Mouse (Mus musculus): ENCODE data around the gene Tcf20. TPM values are rescaled to one million over a fixed set of nuclear protein-coding genes. Genes with fewer than 3 reads are reported as not detected.

The Tcf20 gene
- polyA plus RNA-seq (2016; fragmentation: Nextera tagmentation; extraction: Ambion mirVana): 14.7 and 14.9 TPM in 2 replicates

- Histone ChIP-seq H3K9ac (peak within 1 kb of the TSS; percentile 54), H3K9me3 (no peaks in the 10 kb centered on the region), H3K4me2 (peak within 1 kb of the TSS; percentile 70), H3K27me3 (peaks cover 38% of the 10 kb centered on the region), H3K36me3 (replicated peaks) (no peaks in the 10 kb centered on the region), H3K4me3 (replicated peaks) (peak within 1 kb of the TSS; percentile 42), H3K4me1 (peaks cover 84% of the 10 kb centered on the region), H3K27ac (peak within 1 kb of the TSS; percentile 56; the same call in 1 of the 2 replicates)
- ATAC-seq (ENCODE audit: low FRiP score): peak; percentile 85
- under 1% methylated on average over 20 of the region's 20 CpGs for WGBS
These were observed at the start of gene Tcf20 for GRCm38 (mm10) chr15:82987732-82988112. Gene Tcf20, minus strand, starts transcription at chr15:82987872.

DNA sequence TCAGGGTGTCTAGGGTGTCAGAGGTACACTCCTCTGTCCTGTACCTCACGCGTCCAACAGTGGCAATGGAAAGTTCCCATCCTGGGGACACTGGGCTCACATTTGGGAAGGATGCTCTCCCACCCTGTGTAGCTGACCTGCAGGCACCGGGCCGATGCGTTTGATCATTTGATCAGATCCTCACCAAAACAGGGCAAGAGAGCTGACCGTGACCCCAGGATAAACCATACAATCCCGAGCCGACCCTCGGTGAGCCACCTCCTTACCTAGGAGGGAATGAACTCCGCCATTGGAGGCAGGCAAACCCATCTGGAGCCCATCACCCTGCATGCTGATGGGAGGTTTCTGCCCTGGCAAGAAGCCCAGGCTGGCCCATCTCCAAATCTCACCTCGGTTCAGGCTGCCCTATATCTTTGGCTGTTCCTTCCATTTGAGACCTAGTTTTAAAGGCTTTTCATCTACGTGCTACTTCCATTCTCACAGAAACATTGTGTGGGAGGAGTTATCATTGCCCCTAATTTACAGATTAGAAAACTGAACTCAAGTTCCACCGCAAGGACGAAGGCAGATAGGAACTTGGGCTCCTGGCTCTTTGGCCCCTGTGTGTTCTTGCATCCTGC, 49.3 kb upstream of the Tcf20 start:
- no peak overlapping the region for H3K4me2 ChIP-seq
- H3K27me3 ChIP-seq: peaks cover 58% of the 10 kb centered on the region
- H3K9me3 ChIP-seq: no peaks in the 10 kb centered on the region

GRCm38 (mm10) chr15:83036089-83036488, 48.4 kb upstream of the Tcf20 start:
- Histone ChIP-seq H3K27me3 (peaks cover 63% of the 10 kb centered on the region), H3K4me3 (replicated peaks) (no peak overlapping the region), H3K9ac (no peak overlapping the region), H3K36me3 (replicated peaks) (no peaks in the 10 kb centered on the region), H3K27ac (no peak overlapping the region), H3K4me1 (peaks cover 50% of the 10 kb centered on the region), H3K4me2 (no peak overlapping the region), H3K9me3 (no peaks in the 10 kb centered on the region)
- WGBS: 61% methylated on average over 7 of the region's 7 CpGs
- ATAC-seq (ENCODE audit: low FRiP score): no peak

More for the DNA sequence above, 49.3 kb upstream of the Tcf20 start:
- no peaks in the 10 kb centered on the region for H3K36me3 ChIP-seq (replicated peaks)
- H3K4me1 ChIP-seq: peaks cover 50% of the 10 kb centered on the region
- 79% methylated on average over 14 of the region's 14 CpGs for WGBS
- H3K27ac ChIP-seq: peak overlapping the region; percentile 60; the same call in 1 of the 2 replicates
- H3K4me3 ChIP-seq (replicated peaks): no peak overlapping the region
- ATAC-seq (ENCODE audit: low FRiP score): no peak
- no peak overlapping the region for H3K9ac ChIP-seq

DNA sequence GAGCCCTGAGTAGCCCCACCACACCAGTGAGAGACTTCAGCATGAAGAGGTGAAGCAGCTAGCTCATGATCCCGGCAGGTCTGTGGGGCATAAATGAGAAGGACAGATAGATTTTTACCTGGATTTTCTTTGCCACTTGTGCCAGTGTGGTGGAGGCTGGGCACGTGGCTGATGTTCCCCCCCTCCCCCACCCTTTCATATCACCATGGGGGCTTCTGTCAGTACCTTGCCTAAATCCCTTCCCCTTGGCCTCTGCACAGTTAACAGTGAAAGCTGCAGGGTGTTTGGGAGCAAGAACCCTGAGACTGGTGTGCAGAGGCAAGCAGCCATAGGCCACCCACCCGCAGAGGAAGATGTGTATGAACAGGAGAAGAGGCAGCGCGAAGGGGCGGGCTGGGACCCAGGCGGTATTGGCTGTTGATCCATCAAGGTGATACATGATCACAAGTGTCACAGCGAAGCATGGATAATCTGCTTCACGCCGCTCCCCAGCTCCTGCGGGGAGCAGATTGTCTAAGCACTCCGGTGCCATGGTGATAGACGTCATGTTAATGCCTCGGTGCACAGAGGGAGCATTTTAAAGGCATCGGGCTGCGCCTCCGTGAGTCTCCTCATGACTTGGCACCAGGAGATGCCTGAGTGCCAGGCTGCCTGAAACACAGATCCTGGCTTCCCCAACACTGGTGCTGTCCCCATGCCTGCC, 46.8 kb upstream of the Tcf20 start:
- ATAC-seq (ENCODE audit: low FRiP score): peak; percentile 54; the same call in 1 of the 2 replicates
- Histone ChIP-seq H3K4me2 (peak overlapping the region; percentile 44), H3K9me3 (no peaks in the 10 kb centered on the region), H3K4me3 (replicated peaks) (no peak overlapping the region), H3K4me1 (peaks cover 53% of the 10 kb centered on the region), H3K27ac (peak overlapping the region; percentile 22), H3K36me3 (replicated peaks) (no peaks in the 10 kb centered on the region), H3K27me3 (peaks cover 63% of the 10 kb centered on the region), H3K9ac (peak overlapping the region; percentile 2; the same call in 1 of the 2 replicates)
- 6% methylated on average over 17 of the region's 17 CpGs for WGBS

DNA sequence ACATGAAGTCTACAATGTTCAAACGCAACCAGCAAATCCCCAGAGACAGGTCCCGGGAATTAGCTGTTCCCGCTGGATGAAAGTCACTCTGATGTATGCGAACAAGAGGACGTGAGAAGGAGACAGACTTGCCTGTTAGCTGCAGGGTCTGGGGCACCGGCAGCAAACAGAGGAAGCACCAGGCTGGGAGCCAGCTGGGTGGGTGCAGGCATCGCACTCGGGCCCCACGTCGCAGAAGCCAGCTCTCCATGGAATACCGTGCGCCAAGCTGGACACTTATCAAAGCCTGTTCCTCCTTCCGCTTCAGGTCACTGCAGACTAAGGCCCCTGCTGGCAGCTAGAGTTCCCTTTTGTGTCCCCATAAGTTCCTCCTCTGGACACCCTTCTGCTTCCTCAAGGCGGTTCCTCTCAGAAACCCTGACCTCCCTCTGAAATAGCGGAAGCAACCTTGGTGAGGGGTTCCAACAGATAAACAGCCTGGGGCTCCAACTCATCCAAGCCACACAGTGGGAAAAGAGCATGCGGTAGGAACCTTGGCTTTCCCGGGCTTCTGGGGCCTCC, 45.4 kb upstream of the Tcf20 start, which contains the start of gene Nfam1:
Nfam1 (minus strand) TSS at position 326 of the 561 bp plus-strand sequence.
- ATAC-seq (ENCODE audit: low FRiP score): no peak
- Histone ChIP-seq H3K27me3 (peaks cover 60% of the 10 kb centered on the region), H3K4me2 (peak within 1 kb of the TSS; percentile 44), H3K9me3 (no peaks in the 10 kb centered on the region), H3K4me1 (peaks cover 47% of the 10 kb centered on the region), H3K27ac (0 out of 2 replicates have a peak within 1 kb of the TSS, but pooled peaks have one; percentile 22), H3K9ac (no peak within 1 kb of the TSS), H3K36me3 (replicated peaks) (no peaks in the 10 kb centered on the region), H3K4me3 (replicated peaks) (no peak within 1 kb of the TSS)
- 30% methylated on average over 17 of the region's 17 CpGs for WGBS

DNA sequence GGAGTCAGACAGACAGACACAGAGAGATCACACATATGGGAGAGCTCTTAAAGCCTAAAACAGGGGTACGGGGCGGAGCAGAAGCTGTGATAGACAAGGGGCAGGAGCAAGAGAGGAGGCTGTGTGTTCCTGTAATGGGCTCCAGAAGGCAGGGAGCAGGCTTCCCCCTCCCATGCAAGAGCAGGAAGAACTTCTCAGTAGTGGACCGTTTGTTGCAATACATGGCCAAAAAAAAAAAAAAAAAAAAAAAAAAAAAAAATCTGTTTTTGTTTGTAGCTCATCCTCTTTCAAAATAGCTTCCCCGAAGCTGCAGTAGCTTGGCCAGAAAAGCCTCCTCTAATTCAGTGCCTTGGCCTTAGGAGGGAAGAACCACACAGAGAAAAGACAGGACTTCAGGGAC, 43.2 kb upstream of the Tcf20 start:
- no peak overlapping the region for H3K4me3 ChIP-seq (replicated peaks)
- no peaks in the 10 kb centered on the region for H3K36me3 ChIP-seq (replicated peaks)
- H3K27me3 ChIP-seq: peaks cover 70% of the 10 kb centered on the region
- 57% methylated on average over 4 of the region's 4 CpGs for WGBS
- H3K4me2 ChIP-seq: no peak overlapping the region
- ATAC-seq (ENCODE audit: low FRiP score): no peak
- peak overlapping the region; percentile 22; the same call in 1 of the 2 replicates for H3K27ac ChIP-seq
- no peak overlapping the region for H3K9ac ChIP-seq
- H3K4me1 ChIP-seq: peaks cover 54% of the 10 kb centered on the region
- no peaks in the 10 kb centered on the region for H3K9me3 ChIP-seq

GRCm38 (mm10) chr15:83029725-83030718, 42.4 kb upstream of the Tcf20 start:
- ATAC-seq (ENCODE audit: low FRiP score): no peak
- peaks cover 71% of the 10 kb centered on the region for H3K27me3 ChIP-seq
- H3K9me3 ChIP-seq: no peaks in the 10 kb centered on the region
- no peak overlapping the region for H3K4me3 ChIP-seq (replicated peaks)
- H3K27ac ChIP-seq: peak overlapping the region; percentile 22
- H3K4me2 ChIP-seq: no peak overlapping the region
- no peaks in the 10 kb centered on the region for H3K36me3 ChIP-seq (replicated peaks)
- H3K4me1 ChIP-seq: peaks cover 61% of the 10 kb centered on the region
- 29% methylated on average over 11 of the region's 11 CpGs for WGBS
- H3K9ac ChIP-seq: peak overlapping the region; percentile 29; the same call in 1 of the 2 replicates

DNA sequence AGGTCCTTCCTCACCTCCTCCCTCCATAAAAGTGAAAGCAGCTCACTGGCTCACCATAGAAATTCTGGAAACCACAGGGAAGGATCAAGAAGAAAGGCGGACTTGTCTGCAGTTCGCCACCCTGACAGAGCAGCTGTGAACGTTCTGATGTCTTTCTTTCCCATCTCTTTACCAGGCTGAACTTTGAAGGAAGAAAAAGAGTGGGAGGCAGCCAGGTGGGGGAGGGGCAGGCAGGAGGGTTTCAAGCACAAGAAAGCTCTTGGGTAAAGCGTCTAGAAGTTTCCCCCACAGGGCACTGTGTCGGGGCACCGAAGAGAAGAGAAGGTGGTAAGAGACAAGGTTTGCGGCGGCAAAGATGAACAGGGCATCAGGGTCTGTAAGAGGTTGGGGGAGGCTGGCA, 38.5 kb upstream of the Tcf20 start:
- Histone ChIP-seq H3K9ac (peak overlapping the region; percentile 17; the same call in 1 of the 2 replicates), H3K27me3 (peaks cover 47% of the 10 kb centered on the region), H3K9me3 (no peaks in the 10 kb centered on the region), H3K36me3 (replicated peaks) (no peaks in the 10 kb centered on the region), H3K4me2 (no peak overlapping the region), H3K4me3 (replicated peaks) (no peak overlapping the region), H3K27ac (no peak overlapping the region), H3K4me1 (peaks cover 46% of the 10 kb centered on the region)
- ATAC-seq (ENCODE audit: low FRiP score): no peak
- WGBS: 60% methylated on average over 8 of the region's 8 CpGs

DNA sequence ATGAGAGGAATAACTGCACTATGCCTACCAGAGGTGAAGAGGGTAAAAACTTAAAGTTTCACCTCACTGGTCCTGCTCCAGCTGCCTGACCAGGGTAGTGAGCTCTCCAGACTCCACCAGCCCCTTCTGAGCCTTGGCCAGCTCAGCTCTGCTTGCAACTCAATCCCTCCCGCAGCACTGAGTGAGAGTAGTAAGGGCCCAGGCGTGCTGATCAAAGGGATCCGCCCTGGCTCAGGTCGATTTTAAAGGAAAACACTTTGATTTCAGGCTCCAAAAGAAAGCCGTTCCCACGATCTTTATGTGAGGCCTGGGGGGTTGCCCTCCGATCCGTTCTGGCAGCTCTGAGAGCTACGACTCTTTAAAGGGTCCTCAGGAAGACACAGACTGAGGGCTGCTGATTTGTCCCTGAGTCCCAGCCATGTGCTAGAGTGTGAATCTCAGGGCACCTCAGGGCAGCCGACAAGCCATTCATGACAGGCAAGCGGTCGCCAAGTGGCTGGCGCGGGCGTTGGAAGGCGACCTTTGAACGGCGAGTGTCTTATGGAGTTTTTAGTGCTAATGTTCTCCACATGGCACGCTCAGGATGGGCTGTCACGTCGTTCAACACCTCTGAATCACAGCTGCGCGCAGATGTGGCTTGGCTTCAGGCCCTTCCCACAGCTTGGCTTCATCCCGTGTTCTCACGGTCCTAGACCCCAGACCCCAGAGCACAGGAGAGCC, 37.5 kb upstream of the Tcf20 start:
- no peak overlapping the region for H3K4me3 ChIP-seq (replicated peaks)
- H3K4me2 ChIP-seq: no peak overlapping the region
- 27% methylated on average over 25 of the region's 25 CpGs for WGBS
- H3K4me1 ChIP-seq: peaks cover 40% of the 10 kb centered on the region
- no peaks in the 10 kb centered on the region for H3K9me3 ChIP-seq
- peaks cover 46% of the 10 kb centered on the region for H3K27me3 ChIP-seq
- H3K27ac ChIP-seq: no peak overlapping the region
- no peaks in the 10 kb centered on the region for H3K36me3 ChIP-seq (replicated peaks)
- no peak overlapping the region for H3K9ac ChIP-seq
- no peak for ATAC-seq (ENCODE audit: low FRiP score)

DNA sequence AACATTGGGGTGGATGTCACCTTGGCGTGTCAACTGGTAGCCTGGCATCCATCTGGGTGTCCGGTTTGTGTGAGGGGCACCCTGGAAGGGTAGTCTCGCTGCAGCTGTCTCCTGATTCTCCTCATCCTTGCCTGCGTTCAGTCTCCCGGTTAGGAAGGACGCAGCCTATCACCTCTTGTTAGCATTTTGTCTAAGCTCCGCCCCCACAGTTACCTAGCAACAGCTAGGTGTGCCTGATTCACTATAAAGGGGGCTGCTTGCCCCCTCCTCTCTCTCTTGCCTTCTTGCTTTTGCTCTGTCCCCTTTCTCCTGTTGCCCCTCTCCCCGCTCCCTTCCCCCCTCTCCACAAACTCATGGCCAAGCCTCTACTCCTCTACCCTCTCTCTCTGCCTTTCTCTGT, 35.3 kb upstream of the Tcf20 start:
- 26% methylated on average over 8 of the region's 8 CpGs for WGBS
- Histone ChIP-seq H3K36me3 (replicated peaks) (no peaks in the 10 kb centered on the region), H3K9me3 (no peaks in the 10 kb centered on the region), H3K27me3 (peaks cover 39% of the 10 kb centered on the region), H3K27ac (no peak overlapping the region), H3K9ac (no peak overlapping the region), H3K4me3 (replicated peaks) (no peak overlapping the region), H3K4me2 (no peak overlapping the region), H3K4me1 (peaks cover 38% of the 10 kb centered on the region)
- no peak for ATAC-seq (ENCODE audit: low FRiP score)

DNA sequence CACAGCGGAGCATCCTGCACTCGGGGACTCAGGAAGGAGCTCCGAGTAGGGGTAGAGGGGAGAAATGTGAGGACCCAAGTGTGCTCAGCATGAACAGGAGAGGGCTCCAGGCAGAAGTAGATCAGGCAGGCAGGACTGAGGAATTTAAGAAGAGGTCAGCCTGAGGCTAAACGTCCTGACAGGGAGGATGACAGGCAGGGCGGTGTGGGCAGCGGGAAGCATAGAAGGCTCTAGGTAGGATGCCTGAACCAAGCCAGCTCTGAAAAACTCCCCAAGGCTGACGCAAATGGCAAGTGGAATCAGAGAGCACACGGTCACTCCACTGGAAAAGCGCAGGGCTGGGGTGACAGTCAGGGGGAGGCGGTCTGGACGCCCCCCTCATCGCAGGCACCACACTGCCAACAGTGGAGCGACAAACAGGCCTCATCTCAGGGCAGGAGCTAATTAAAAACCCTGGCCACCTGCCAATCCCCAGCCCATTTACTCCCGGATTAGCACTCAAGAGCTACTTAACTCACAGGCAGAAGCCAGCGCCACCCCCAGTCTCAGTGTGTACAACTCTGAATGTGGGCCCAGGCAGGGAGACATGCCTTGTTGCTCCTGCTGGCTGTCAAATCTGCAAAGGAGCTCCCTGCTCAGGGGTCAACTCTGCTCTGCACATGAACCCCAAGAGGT, 23.5 kb upstream of the Tcf20 start:
- Histone ChIP-seq H3K9me3 (no peaks in the 10 kb centered on the region), H3K9ac (peak overlapping the region; percentile 29; the same call in 1 of the 2 replicates), H3K4me2 (peak overlapping the region; percentile 32), H3K27ac (no peak overlapping the region), H3K4me3 (replicated peaks) (no peak overlapping the region), H3K27me3 (peaks cover 82% of the 10 kb centered on the region), H3K4me1 (peaks cover 47% of the 10 kb centered on the region), H3K36me3 (replicated peaks) (no peaks in the 10 kb centered on the region)
- ATAC-seq (ENCODE audit: low FRiP score): peak; percentile 87
- 4% methylated on average over 15 of the region's 15 CpGs for WGBS

All from forebrain, embryonic 12.5 days (tissue).